Mouse (Mus musculus): ENCODE measurements around the gene Papss1. TPM values are rescaled to one million over a fixed set of nuclear protein-coding genes. Genes with fewer than 3 reads are reported as not detected.

The Papss1 gene
- polyA plus RNA-seq, 1 experiment from 2014 or later: 127 TPM

- Histone ChIP-seq H3K9ac (replicated peaks; ENCODE audit: low read length) (no peak overlapping the region), H3K4me2 (ENCODE audit: low read length) (no peak overlapping the region), H3K4me1 (ENCODE audit: control insufficient read depth, insufficient read depth, low read length) (no peaks in the 10 kb centered on the region), H3K27me3 (ENCODE audit: control insufficient read depth, insufficient read depth, low read length) (no peaks in the 10 kb centered on the region), H3K9me3 (ENCODE audit: control insufficient read depth, low read length) (no peaks in the 10 kb centered on the region), H3K36me3 (ENCODE audit: control insufficient read depth, insufficient read depth, low read length) (peaks cover 29% of the 10 kb centered on the region), H3K4me3 (replicated peaks; ENCODE audit: low read depth, low read length) (no peak overlapping the region), H3K27ac (replicated peaks; ENCODE audit: low read depth, low read length) (no peak overlapping the region)
- ATAC-seq (ENCODE audit: low FRiP score, low TSS enrichment) (no peak), DNase-seq (no peak)
- WGBS: 92% methylated on average over 18 of the region's 18 CpGs
These were observed 54.2 kb downstream of the Papss1 start for GRCm38 (mm10) chr3:131618580-131619338.

DNA sequence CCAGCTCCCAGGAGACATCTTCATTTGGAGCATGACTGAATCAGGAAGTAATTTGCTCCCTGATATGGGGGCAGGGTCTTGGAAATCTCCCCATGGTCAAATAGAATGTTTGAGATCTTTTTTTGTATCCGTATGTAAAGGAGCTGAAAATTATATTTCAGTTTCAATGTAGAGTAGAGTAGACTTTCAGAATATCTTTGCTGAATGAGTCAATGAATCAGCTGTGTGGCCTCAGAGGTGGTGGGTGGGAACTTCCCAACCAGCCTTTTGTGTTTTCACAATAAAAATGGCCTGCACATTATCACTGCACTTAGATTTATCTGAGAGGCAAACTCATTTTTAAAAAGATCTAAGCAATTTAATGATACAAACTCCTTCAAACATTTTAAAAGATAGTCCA lies 58.6 kb downstream of the Papss1 start:
- ATAC-seq (ENCODE audit: low FRiP score, low TSS enrichment): no peak
- no peak overlapping the region for H3K4me2 ChIP-seq (ENCODE audit: low read length)
- H3K36me3 ChIP-seq (ENCODE audit: control insufficient read depth, insufficient read depth, low read length): peaks cover 40% of the 10 kb centered on the region
- H3K9me3 ChIP-seq (ENCODE audit: control insufficient read depth, low read length): no peaks in the 10 kb centered on the region
- H3K9ac ChIP-seq (replicated peaks; ENCODE audit: low read length): no peak overlapping the region
- no peak overlapping the region for H3K4me3 ChIP-seq (replicated peaks; ENCODE audit: low read depth, low read length)
- no peak overlapping the region for H3K27ac ChIP-seq (replicated peaks; ENCODE audit: low read depth, low read length)
- no peaks in the 10 kb centered on the region for H3K27me3 ChIP-seq (ENCODE audit: control insufficient read depth, insufficient read depth, low read length)
- DNase-seq: no peak
- no peaks in the 10 kb centered on the region for H3K4me1 ChIP-seq (ENCODE audit: control insufficient read depth, insufficient read depth, low read length)
- 94% methylated on average over 1 of the region's 1 CpGs for WGBS

GRCm38 (mm10) chr3:131624063-131624462 lies 59.5 kb downstream of the Papss1 start:
- H3K4me2 ChIP-seq (ENCODE audit: low read length): no peak overlapping the region
- H3K27me3 ChIP-seq (ENCODE audit: control insufficient read depth, insufficient read depth, low read length): no peaks in the 10 kb centered on the region
- H3K4me1 ChIP-seq (ENCODE audit: control insufficient read depth, insufficient read depth, low read length): no peaks in the 10 kb centered on the region
- no peak for DNase-seq
- no peak overlapping the region for H3K27ac ChIP-seq (replicated peaks; ENCODE audit: low read depth, low read length)
- H3K9ac ChIP-seq (replicated peaks; ENCODE audit: low read length): no peak overlapping the region
- no peak for ATAC-seq (ENCODE audit: low FRiP score, low TSS enrichment)
- H3K36me3 ChIP-seq (ENCODE audit: control insufficient read depth, insufficient read depth, low read length): peaks cover 32% of the 10 kb centered on the region
- 96% methylated on average over 9 of the region's 9 CpGs for WGBS
- H3K4me3 ChIP-seq (replicated peaks; ENCODE audit: low read depth, low read length): no peak overlapping the region
- H3K9me3 ChIP-seq (ENCODE audit: control insufficient read depth, low read length): no peaks in the 10 kb centered on the region

GRCm38 (mm10) chr3:131627476-131627875 lies 62.9 kb downstream of the Papss1 start:
- Histone ChIP-seq H3K27me3 (ENCODE audit: control insufficient read depth, insufficient read depth, low read length) (no peaks in the 10 kb centered on the region), H3K4me1 (ENCODE audit: control insufficient read depth, insufficient read depth, low read length) (no peaks in the 10 kb centered on the region), H3K9ac (replicated peaks; ENCODE audit: low read length) (no peak overlapping the region), H3K4me3 (replicated peaks; ENCODE audit: low read depth, low read length) (no peak overlapping the region), H3K9me3 (ENCODE audit: control insufficient read depth, low read length) (no peaks in the 10 kb centered on the region), H3K36me3 (ENCODE audit: control insufficient read depth, insufficient read depth, low read length) (peaks cover 44% of the 10 kb centered on the region), H3K27ac (replicated peaks; ENCODE audit: low read depth, low read length) (no peak overlapping the region), H3K4me2 (ENCODE audit: low read length) (no peak overlapping the region)
- WGBS: 85% methylated on average over 4 of the region's 4 CpGs
- ATAC-seq (ENCODE audit: low FRiP score, low TSS enrichment) (no peak), DNase-seq (no peak)

DNA sequence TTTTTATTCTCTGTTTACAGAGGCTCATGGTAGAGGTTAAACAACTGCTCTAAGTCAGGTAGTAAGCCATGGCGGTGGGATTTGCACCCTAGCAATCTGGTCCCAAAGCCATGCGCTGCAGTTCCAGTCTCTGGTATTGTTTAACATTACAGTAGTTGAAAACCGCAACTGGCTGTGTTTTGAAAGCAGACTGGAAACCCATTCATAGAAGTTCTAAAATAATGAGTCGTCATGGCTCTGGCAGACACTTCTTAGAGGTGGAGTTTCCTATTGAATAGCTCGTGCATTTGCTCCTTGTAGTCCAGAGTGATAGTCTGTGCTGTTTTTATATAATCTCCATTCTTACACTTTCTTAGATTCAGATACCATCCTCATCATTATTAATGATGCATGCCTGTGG lies 63.7 kb downstream of the Papss1 start:
- Histone ChIP-seq H3K9ac (replicated peaks; ENCODE audit: low read length) (no peak overlapping the region), H3K9me3 (ENCODE audit: control insufficient read depth, low read length) (no peaks in the 10 kb centered on the region), H3K36me3 (ENCODE audit: control insufficient read depth, insufficient read depth, low read length) (peaks cover 44% of the 10 kb centered on the region), H3K4me2 (ENCODE audit: low read length) (no peak overlapping the region), H3K4me3 (replicated peaks; ENCODE audit: low read depth, low read length) (no peak overlapping the region), H3K27ac (replicated peaks; ENCODE audit: low read depth, low read length) (no peak overlapping the region), H3K4me1 (ENCODE audit: control insufficient read depth, insufficient read depth, low read length) (no peaks in the 10 kb centered on the region), H3K27me3 (ENCODE audit: control insufficient read depth, insufficient read depth, low read length) (no peaks in the 10 kb centered on the region)
- no peak for DNase-seq
- ATAC-seq (ENCODE audit: low FRiP score, low TSS enrichment): no peak
- WGBS: 71% methylated on average over 5 of the region's 5 CpGs

DNA sequence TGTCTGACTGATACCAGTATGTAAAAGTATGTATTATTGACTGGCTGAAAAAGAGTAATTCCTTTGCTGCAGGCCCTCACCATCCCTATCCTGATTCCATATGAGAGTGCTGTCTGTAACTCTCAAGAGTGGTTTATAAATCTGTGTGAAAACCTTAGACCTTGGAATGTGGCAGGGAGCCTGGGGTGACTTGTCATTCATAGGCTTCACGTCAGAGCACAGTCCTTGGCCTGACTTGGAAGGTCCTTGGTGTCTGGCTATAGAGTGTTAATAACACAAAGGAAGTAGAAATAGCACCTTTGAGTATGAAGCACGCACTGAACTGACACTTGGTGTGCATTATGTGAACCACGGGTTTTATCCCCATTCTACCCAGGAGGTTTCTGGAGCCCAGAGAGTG lies 64.4 kb downstream of the Papss1 start:
- 90% methylated on average over 3 of the region's 3 CpGs for WGBS
- Histone ChIP-seq H3K36me3 (ENCODE audit: control insufficient read depth, insufficient read depth, low read length) (peaks cover 44% of the 10 kb centered on the region), H3K27me3 (ENCODE audit: control insufficient read depth, insufficient read depth, low read length) (no peaks in the 10 kb centered on the region), H3K9me3 (ENCODE audit: control insufficient read depth, low read length) (no peaks in the 10 kb centered on the region), H3K4me1 (ENCODE audit: control insufficient read depth, insufficient read depth, low read length) (no peaks in the 10 kb centered on the region), H3K4me3 (replicated peaks; ENCODE audit: low read depth, low read length) (no peak overlapping the region), H3K9ac (replicated peaks; ENCODE audit: low read length) (no peak overlapping the region), H3K27ac (replicated peaks; ENCODE audit: low read depth, low read length) (no peak overlapping the region), H3K4me2 (ENCODE audit: low read length) (no peak overlapping the region)
- no peak for DNase-seq
- no peak for ATAC-seq (ENCODE audit: low FRiP score, low TSS enrichment)

DNA sequence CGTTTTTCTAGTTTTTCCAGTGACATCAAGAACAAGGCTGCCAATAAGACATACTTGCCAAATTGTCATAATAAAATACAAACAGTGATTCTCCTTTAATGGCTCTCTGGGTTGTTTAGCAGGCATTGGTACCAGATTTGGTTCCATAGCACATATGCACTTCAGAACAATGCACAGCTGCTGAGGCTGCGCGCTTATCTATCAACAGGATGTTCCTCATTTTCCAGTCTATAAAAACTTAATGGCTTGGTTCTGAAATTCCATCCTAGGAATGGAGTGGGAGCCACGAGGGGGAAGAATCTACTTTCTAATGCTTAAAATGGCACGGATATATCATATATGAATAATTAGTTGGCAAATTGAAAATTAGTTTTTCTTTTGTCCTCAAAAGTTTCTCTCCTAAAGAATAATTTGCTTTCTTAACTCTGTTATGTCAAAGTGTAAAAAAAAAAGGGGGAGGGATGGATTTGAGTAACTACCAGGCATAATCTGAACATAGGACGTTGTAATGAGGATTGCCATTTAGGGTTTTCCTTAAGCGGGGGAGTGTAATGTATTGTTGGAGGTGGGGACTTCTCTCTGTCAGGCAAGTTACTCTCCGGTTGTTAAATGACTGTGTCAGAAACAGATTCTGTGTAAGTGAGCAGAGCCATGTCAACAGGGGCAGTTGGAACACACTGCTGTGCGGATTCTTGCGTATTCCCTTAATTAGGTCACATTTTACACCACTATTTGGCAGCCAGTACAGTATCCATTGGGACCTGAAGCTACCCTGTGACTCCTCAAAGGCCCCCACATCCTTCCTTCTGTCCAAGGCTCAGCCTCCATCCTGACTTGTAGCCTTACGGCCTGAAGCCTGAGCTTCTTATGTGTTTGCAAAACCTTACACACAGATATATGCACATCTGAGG lies 66.1 kb downstream of the Papss1 start:
- 87% methylated on average over 11 of the region's 11 CpGs for WGBS
- H3K27me3 ChIP-seq (ENCODE audit: control insufficient read depth, insufficient read depth, low read length): no peaks in the 10 kb centered on the region
- no peak overlapping the region for H3K27ac ChIP-seq (replicated peaks; ENCODE audit: low read depth, low read length)
- no peak overlapping the region for H3K9ac ChIP-seq (replicated peaks; ENCODE audit: low read length)
- H3K4me2 ChIP-seq (ENCODE audit: low read length): no peak overlapping the region
- DNase-seq (no peak), ATAC-seq (ENCODE audit: low FRiP score, low TSS enrichment) (no peak)
- no peak overlapping the region for H3K4me3 ChIP-seq (replicated peaks; ENCODE audit: low read depth, low read length)
- peaks cover 41% of the 10 kb centered on the region for H3K36me3 ChIP-seq (ENCODE audit: control insufficient read depth, insufficient read depth, low read length)
- H3K4me1 ChIP-seq (ENCODE audit: control insufficient read depth, insufficient read depth, low read length): no peaks in the 10 kb centered on the region; the same call in 1 of the 2 replicates
- H3K9me3 ChIP-seq (ENCODE audit: control insufficient read depth, low read length): no peaks in the 10 kb centered on the region

- H3K36me3 ChIP-seq (ENCODE audit: control insufficient read depth, insufficient read depth, low read length): peaks cover 38% of the 10 kb centered on the region
- no peak overlapping the region for H3K9ac ChIP-seq (replicated peaks; ENCODE audit: low read length)
- H3K27me3 ChIP-seq (ENCODE audit: control insufficient read depth, insufficient read depth, low read length): no peaks in the 10 kb centered on the region
- no peak overlapping the region for H3K4me3 ChIP-seq (replicated peaks; ENCODE audit: low read depth, low read length)
- H3K9me3 ChIP-seq (ENCODE audit: control insufficient read depth, low read length): no peaks in the 10 kb centered on the region
- DNase-seq (no peak), ATAC-seq (ENCODE audit: low FRiP score, low TSS enrichment) (no peak)
- H3K4me2 ChIP-seq (ENCODE audit: low read length): no peak overlapping the region
- H3K27ac ChIP-seq (replicated peaks; ENCODE audit: low read depth, low read length): no peak overlapping the region
- 91% methylated on average over 16 of the region's 16 CpGs for WGBS
- H3K4me1 ChIP-seq (ENCODE audit: control insufficient read depth, insufficient read depth, low read length): no peaks in the 10 kb centered on the region; the same call in 1 of the 2 replicates
These were observed 66.8 kb downstream of the Papss1 start for GRCm38 (mm10) chr3:131631318-131631870.
